Mouse (Mus musculus) spleen, adult 2 months (tissue): Measurements from ENCODE around the gene Cd8a.

Experiments used
- CTCF ChIP-seq: fragments of 200-500 bp; IDR thresholded peaks from 2 replicates; pipeline ENCODE4 v1.5.1; 2011; ENCODE audit warnings: mild to moderate bottlenecking, inconsistent platforms; ENCODE audit not compliant: insufficient read depth, insufficient read length, insufficient replicate concordance; ENCODE audit errors: extremely low read depth
- POLR2A ChIP-seq: fragments of 200-500 bp; IDR thresholded peaks from 2 replicates; pipeline ENCODE4 v1.6.1; 2011; ENCODE audit warnings: low read depth, low read length, inconsistent platforms

DNA sequence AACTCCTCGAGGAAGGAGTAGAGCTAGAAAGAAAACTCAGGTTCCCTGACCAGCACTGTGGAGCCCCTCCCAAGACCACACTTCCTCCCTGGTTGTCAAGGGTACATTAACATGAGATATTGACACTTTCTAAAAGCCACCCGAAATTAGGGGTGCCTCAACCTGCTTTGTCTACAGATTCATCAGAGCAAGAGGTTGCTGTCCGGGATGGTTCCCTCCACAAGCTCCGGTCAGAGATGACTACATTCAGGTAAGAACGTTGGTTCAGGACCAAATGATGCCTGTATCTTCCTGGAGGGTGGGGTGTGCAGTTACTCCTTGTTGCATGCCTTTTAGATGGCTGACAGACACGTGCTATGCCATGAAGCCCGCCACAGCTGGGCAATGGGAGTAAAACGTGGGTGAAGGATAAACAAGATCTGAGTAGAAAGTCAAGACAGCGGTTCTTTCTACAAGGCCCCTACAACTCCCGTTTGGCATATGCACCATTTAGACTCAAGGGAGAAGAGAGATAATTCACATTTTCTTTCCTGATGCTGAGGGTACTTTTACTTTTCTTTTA lies 20.3 kb upstream of the Cd8a start:
- TF ChIP-seq POLR2A: no peak
- TF ChIP-seq CTCF: no peak
